Mouse (Mus musculus) R1 (cell line): ENCODE data around the gene Rps15a.
A peak's percentile ranks its signal among the peaks of the same experiment; 100 is the strongest.

Experiments
- DNase-seq: peaks from one replicate; pipeline ENCODE4 v3.0.0-alpha.2; 2018; ENCODE audit warnings: low read depth, low spot score

Rps15a gene

GRCm38 (mm10) chr7:118116787-118117538, 975 bp upstream of the Rps15a start:
- DNase-seq: peak; percentile 83

- no peak for DNase-seq
Observed at GRCm38 (mm10) chr7:118115533-118115876, 483 bp downstream of the Rps15a start.

GRCm38 (mm10) chr7:118113541-118114297, 2.3 kb downstream of the Rps15a start:
- no peak for DNase-seq

GRCm38 (mm10) chr7:118111128-118111527, 4.9 kb downstream of the Rps15a start:
- no peak for DNase-seq

- no peak for DNase-seq
Observed at GRCm38 (mm10) chr7:118107671-118108070, 8.3 kb downstream of the Rps15a start.

GRCm38 (mm10) chr7:118104458-118105052, 11.4 kb downstream of the Rps15a start:
- DNase-seq: peak; percentile 80

GRCm38 (mm10) chr7:118103462-118104379, 12.3 kb downstream of the Rps15a start:
- peak; percentile 37 for DNase-seq

GRCm38 (mm10) chr7:118102678-118103461, 13.1 kb downstream of the Rps15a start:
- no peak for DNase-seq

- DNase-seq: peak; percentile 87
Observed at GRCm38 (mm10) chr7:118102231-118102630, 13.8 kb downstream of the Rps15a start.

- no peak for DNase-seq
Observed at GRCm38 (mm10) chr7:118097615-118098014, 18.4 kb downstream of the Rps15a start.

GRCm38 (mm10) chr7:118079987-118080386, 36.0 kb downstream of the Rps15a start:
- DNase-seq: no peak

GRCm38 (mm10) chr7:118079097-118079496, 36.9 kb downstream of the Rps15a start:
- DNase-seq: peak; percentile 68

- DNase-seq: no peak
Observed at GRCm38 (mm10) chr7:118067261-118067660, 48.7 kb downstream of the Rps15a start.

GRCm38 (mm10) chr7:118056300-118056699, 59.7 kb downstream of the Rps15a start:
- peak; percentile 48 for DNase-seq
